Mouse (Mus musculus): Measurements from ENCODE around the gene Fbxo2.
A peak's percentile ranks its signal among the peaks of the same experiment; 100 is the strongest.
"Not testable (repeated sequence)": the region's sequence is repeated elsewhere in the genome, so short reads cannot be mapped to it uniquely, and the experiment has no call there.

Gene Fbxo2

DNA sequence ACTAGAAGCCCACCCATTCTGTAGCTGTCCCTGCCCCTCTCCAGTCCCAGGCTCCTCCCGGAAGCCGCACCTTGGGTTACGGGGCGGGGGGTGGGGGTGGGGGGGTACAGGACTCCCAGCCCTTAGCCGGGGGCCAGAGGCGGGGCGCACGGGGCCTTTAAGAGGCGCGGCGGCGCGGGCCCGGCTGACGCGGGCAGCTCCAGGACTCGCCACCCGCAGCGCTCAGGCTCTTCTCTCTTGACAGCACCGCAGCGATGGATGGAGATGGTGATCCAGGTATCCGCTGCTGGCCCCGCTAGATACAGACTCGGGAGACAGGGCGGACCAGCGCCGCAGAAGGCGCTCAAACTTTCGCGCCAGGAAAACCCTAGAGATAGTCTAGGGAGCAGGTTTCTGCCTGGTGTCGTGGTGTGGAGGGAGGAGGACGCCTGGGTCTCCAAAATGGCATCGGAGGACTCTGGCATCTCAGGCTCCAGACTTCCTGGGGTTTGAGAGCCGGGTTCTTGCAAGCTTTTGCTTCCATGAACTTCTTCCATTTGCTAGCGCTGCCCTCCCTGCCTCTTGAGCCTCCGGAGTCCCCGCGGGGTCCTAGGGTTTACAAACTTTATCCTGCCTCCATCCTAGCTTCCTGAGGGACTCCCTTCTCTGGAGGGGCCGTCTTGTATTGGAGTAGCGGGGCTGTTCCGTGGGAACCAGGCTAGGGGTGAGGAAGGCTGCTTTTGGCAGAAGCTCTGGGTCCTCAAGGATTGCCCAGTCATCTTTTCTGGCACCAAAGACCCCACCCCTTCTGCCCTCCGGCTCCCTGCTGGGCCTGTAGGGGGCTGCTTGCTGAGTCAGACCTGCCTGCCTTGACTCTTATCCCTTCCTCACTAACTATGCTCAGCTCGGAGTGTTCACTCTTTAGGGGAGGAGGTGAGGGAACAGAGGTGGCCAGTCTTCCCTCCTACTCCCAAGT lies at the start of gene Fbxo2, which contains the start of gene Fbxo44:
Gene Fbxo2 (plus strand): TSS at position 186 of the 955 bp plus-strand sequence.
Gene Fbxo44 (minus strand): TSS at position 47 of the 955 bp plus-strand sequence.
- DNase-seq (ENCODE audit: low spot score in 2 of 2): no peak

DNA sequence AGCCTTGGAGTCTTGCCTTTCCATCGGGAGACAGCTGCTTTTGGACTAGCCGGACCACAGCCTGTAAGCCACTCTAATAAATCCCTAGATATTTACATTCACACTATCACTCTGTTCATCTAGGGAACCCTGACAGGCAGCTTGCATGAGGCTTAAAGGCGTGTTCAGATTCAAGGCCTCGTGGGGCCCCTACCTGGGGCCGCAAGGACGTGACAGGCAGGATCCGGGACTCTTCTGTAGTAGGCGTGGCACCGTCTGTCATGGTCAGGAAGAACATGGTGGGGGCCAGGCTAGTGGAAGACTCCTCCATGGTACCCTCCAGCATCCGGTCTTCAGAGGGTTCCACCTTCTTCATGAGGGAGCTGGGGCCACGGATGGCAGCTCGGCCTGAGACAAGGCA lies 47.9 kb upstream of the Fbxo2 start:
- no peak for DNase-seq (ENCODE audit: low spot score in 2 of 2)

DNA sequence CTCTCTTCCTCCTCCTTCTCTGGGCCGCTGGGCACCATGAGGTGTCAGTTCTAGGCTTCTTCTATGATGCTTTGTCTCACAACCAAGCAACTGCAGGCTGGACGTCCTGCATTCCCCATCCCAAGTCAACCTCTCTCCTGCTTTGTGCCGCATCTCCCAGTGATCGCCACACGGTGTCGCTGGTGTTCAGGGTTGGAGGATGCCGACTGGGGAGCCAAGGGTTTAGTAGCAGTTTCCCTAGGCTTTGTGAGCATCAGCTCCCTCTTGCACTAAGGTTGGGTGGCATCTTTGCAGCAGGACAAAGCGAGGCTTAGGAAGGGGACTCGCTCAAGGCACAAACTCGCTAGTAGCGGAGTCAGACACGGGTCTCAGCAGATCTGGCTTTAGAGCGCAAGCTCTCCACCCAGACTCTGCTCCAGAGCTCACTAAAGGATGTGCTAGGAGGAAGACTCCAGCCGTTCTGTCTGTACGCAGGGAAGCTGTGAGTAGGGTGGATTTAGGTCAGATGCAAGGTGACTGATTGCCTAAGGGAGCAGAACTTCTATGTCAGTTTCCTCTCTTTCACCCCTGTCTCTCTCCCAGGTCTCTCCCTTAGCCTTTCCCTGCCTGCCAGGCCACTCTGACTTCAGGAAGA lies 45.5 kb upstream of the Fbxo2 start:
- DNase-seq (ENCODE audit: low spot score in 2 of 2): peak; percentile 56 to 75

- no peak for DNase-seq (ENCODE audit: low spot score in 2 of 2)
Measured at GRCm38 (mm10) chr4:148115467-148115866, 45.0 kb upstream of the Fbxo2 start.

DNA sequence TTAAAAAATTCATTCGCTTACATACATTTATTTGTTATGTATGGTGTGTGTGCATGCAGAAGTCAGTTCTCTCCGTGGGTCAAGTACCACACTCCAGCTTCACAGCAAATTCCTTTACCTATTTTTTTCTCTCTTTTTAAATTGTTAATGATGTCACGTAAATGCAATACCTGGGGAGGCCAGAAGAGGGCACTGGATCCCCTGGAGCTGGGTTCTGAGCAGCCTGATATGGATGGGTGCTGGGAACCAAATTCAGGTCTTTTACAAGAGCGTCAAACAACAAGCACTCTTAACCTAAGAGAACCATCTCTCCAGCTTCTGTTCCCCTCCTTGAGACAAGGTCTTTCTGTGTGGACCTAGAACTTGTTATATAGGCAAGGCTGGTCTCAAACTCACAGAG lies 43.8 kb upstream of the Fbxo2 start:
- no peak for DNase-seq (ENCODE audit: low spot score in 2 of 2)

DNA sequence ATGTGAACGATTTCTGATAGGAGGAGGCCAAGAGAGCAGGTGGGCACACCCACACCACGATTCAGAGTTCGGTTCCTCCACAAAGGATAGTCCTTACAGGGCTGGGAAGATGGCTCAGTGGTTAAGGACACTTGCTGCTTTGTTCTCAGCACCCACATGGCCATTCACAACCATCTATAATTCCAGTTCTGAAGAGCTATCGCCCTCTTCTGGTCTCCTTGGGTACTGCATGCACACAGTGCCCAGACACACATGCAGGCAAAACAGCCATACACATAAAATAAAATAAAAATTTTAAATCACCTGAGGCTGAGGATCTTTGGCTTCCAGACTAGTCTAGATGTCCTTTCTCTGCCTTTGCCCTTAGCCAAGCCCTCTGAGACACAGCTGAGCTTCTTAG lies 43.0 kb upstream of the Fbxo2 start:
- DNase-seq (ENCODE audit: low spot score in 2 of 2): no peak

DNA sequence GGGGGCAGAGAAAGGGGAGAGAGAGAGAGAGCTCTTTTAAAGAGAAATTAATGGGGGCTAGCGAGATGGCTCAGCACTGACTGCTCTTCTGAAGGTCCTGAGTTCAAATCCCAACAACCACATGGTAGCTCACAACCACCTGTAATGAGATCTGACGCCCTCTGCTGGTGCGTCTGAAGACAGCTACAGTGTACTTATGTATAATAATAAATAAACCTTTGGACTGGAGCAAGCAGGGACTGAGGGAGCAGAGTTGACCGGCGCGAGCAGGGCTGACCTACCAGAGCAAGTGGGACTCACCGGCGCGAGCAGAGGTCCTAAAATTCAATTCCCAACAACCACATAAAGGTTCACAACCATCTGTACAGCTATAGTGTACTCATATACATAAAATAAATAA lies 40.8 kb upstream of the Fbxo2 start:
- not testable (repeated sequence) for DNase-seq (ENCODE audit: low spot score in 2 of 2)

DNA sequence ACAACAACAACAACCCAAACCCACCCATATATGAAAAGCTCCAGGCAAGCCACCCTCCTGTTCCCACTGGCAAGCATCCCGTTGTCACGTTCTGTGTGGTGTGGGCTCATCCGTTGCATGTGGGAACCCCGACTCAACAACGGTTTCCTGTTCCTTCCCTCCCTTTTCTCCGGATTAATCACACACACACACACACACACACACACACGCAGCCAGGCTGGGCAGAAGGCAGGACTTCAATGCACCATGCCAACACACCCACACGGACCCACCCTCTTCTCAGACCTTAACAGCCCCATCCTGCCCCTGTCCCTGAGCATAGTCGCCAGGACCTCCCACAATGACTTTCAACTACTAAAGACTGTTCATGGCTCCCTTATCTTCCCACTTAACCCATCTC lies 39.9 kb upstream of the Fbxo2 start:
- DNase-seq (ENCODE audit: low spot score in 2 of 2): no peak

DNA sequence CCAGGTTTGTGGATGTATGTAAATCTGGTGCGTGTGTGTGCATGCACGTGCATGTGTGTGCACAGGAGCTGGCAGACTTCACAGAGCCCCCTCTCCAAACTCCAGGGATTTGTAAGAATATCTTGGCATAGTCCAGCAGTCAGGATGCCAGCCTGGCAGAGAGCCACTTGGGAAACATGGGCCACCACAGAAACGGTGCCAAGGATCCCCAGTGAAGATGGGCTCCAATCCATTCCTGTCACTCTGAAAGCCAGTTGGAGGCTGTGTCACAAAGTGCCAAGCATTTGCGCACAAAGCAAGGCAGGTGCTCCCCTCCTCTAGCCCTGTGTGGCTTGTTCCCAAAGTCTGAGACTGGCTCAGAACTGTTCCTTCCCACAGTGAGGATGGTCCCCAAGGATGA lies 39.1 kb upstream of the Fbxo2 start:
- DNase-seq (ENCODE audit: low spot score in 2 of 2): no peak

DNA sequence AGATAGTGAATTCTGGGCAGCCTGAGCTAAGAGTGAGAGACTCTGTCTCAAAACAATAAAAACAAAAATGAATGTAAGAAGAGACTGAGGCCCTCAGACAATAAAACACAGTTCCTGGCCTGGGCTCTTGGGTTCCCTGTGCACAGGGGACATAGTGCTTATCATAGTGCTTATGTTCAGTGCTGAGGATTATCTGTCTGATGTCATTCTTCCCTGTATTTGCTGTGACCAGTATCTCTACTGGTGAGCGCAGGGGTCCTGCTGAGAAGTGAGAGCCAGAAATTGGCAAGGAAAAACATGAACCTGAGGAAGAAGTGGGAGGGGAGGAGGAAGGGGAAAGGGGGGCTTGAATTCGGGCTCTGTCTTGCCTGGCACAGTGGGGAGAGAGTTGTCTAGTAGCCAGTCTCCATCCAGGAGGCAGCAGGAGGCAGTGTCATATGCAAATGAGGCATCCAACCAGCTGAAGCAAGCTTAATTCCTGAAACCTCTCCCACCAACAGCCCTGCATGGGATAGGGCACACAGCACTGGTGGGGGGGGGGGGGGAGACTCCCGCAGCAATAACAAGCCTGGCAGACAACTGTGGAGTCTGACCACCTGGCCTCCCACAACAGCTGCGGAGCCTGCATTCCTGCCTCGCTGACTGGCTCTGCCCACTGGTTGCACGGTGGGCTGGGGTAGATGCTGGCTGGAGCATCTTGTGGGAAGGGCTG lies 38.3 kb upstream of the Fbxo2 start:
- no peak for DNase-seq (ENCODE audit: low spot score in 2 of 2)

- DNase-seq (ENCODE audit: low spot score in 2 of 2): no peak
Measured at GRCm38 (mm10) chr4:148122694-148123066, 37.7 kb upstream of the Fbxo2 start.

- no peak for DNase-seq (ENCODE audit: low spot score in 2 of 2)
Measured at GRCm38 (mm10) chr4:148128241-148128640, 32.2 kb upstream of the Fbxo2 start.

- no peak for DNase-seq (ENCODE audit: low spot score in 2 of 2)
Measured at GRCm38 (mm10) chr4:148128672-148129071, 31.7 kb upstream of the Fbxo2 start.

DNA sequence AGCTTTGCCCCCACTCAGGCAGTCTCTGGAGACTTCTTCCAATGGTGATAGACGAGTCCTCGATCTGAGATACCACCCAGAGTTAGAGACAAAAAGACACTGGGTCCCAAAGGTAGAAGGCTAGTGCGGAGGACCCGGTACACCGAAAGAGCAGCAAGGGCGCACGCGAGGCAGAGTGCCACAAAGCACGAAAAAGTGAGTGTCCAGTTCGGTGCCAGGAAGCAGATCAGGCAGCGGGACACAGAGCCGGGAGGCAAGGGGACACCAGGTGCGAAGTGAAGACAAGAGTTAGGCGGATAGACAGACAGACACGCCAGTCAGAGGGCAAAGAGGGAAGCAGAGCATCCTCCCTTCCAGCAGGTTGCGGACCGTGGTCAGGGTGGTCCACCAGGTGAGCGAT lies 30.3 kb upstream of the Fbxo2 start, which contains the start of gene Mad2l2:
Gene Mad2l2 (plus strand): TSS at position 252 of the 400 bp plus-strand sequence.
- DNase-seq (ENCODE audit: low spot score in 2 of 2): no peak

DNA sequence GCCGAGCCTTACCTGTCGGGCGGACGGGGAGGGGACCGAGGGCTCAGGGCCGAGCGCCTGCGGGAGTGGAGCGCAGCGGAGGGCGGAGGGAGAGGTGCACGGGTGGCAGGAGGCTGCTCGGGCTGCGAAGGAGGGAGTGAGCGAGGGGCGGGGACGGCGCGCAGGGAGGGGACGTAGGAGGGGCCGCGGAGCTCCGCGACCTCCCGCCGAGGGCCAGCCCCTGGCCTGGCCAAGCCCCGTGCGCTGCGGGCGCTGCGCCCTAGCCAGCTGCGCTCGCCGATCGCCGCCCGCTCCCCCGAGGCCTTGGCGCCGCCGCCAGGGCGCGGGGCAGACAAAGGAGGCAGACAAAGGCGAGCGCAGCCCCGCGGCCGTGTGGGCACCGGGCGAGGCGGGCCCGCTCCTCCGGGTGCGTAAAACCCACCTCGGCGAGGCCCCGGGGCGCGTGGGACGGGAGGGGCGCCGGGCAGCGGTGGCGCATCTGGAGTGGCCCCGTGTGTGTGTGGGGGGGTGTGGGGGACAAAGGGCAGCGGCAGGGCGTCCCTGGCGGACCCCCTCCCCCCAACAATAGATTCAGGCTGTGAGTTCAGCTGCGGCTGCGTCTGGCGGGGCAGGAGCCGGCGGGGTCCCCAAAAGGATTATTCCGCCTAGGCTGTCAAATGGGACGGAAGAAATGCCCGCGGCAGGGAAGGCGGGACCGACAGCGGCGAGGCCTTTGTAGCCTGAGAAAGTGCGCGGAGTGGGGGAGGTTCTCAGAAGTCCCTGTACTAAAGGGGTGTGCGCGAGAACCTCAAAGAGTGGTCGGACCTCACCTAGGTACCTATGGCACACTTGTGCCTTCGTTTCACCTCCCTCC lies 29.6 kb upstream of the Fbxo2 start, which contains the start of gene Draxin:
Gene Draxin (minus strand): TSS at position 138 of the 853 bp plus-strand sequence.
- no peak for DNase-seq (ENCODE audit: low spot score in 2 of 2)

GRCm38 (mm10) chr4:148131497-148132081 lies 28.8 kb upstream of the Fbxo2 start:
- no peak for DNase-seq (ENCODE audit: low spot score in 2 of 2)

DNA sequence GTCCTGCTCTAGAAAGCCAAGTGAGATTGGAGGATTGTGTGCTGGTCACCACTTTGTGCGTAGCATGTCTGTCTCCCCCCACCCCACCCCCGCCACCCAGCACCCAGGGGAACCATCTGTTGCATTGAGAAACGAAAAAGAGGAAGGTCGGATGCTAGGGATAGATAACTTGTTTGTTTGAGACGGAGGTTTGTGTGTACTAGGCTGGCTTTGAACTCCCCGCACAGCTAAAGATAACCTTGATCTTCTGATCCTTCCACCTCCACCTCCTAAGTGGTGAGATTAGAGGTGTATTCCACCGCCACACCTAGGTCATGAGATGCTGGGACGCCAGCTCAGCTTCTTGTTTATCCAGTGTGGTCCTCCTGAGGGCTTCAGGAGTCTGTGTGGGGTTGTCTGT lies 25.4 kb upstream of the Fbxo2 start:
- DNase-seq (ENCODE audit: low spot score in 2 of 2): no peak

GRCm38 (mm10) chr4:148137503-148137902 lies 22.9 kb upstream of the Fbxo2 start:
- DNase-seq (ENCODE audit: low spot score in 2 of 2): no peak

- no peak for DNase-seq (ENCODE audit: low spot score in 2 of 2)
Measured at GRCm38 (mm10) chr4:148139767-148140097, 20.7 kb upstream of the Fbxo2 start.

DNA sequence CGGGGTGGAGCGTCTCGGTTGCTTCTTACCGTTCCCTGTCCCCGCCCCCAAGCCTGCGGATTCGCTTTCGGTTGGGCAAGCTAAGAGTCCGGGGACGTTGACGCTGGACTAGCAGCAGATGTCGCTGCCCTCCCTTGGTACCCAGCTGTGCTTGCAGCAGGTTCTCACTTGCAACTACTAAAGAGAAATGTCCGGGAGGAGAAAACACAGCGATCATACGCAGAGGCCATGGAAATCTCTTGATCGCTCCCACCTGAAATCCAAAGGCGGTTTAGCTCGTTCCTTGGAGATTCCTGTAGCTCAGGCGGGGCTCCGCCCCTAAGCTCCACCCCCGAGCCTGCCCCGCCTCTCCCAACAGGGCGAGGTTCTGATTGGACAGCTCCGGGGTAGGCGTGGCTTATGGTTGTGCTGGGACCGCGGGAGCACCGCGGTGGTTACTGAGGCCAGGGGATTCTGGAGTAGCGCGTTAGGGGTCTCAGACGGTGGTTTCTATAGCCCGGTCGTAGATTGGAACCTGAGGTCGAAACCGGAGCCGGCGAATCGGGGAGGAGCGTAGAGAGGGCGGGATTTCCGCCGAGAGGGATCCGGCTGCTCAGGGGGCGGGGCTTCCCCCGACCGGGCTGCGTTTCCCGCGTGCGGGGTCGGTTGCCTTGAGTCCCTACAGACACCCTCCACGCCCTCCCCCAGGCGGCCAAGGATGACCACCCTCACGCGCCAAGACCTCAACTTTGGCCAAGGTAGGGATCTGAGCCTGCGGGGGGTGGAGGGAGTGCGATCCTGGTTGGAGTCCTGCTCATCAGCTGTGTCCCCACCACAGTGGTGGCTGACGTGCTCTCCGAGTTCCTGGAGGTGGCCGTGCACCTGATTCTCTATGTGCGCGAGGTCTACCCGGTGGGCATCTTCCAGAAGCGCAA lies 20.1 kb upstream of the Fbxo2 start:
- peak; percentile 88 to 91 for DNase-seq (ENCODE audit: low spot score in 2 of 2)
